Mouse (Mus musculus): Measurements from ENCODE around the gene Spsb2. TPM values are rescaled to one million over a fixed set of nuclear protein-coding genes. Genes with fewer than 3 reads are reported as not detected.
"Not testable (repeated sequence)": the region's sequence is repeated elsewhere in the genome, so short reads cannot be mapped to it uniquely, and the experiment has no call there.

The Spsb2 gene
- polyA plus RNA-seq, 1 experiment: 0.81 TPM

GRCm38 (mm10) chr6:124791911-124792310 is 16.6 kb upstream of the Spsb2 start:
- Histone ChIP-seq H3K4me3 (replicated peaks) (no peak overlapping the region), H3K9me3 (ENCODE audit: control insufficient read depth, low read length) (no peaks in the 10 kb centered on the region), H3K4me1 (ENCODE audit: control insufficient read depth) (no peaks in the 10 kb centered on the region), H3K27me3 (ENCODE audit: control insufficient read depth) (no peaks in the 10 kb centered on the region; the same call in 1 of the 2 replicates), H3K36me3 (ENCODE audit: control insufficient read depth) (no peaks in the 10 kb centered on the region)
- TF ChIP-seq TAL1 (IDR thresholded peaks at IDR 0.05; ENCODE audit: low read length) (no peak), GATA1 (IDR thresholded peaks at IDR 0.05; ENCODE audit: low read length) (no peak)

- no peak overlapping the region for H3K4me3 ChIP-seq (replicated peaks)
- H3K27me3 ChIP-seq (ENCODE audit: control insufficient read depth): no peaks in the 10 kb centered on the region; the same call in 1 of the 2 replicates
- no peak for TF ChIP-seq TAL1 (IDR thresholded peaks at IDR 0.05; ENCODE audit: low read length)
- no peak for TF ChIP-seq GATA1 (IDR thresholded peaks at IDR 0.05; ENCODE audit: low read length)
- no peaks in the 10 kb centered on the region for H3K9me3 ChIP-seq (ENCODE audit: control insufficient read depth, low read length)
- H3K4me1 ChIP-seq (ENCODE audit: control insufficient read depth): no peaks in the 10 kb centered on the region
- no peaks in the 10 kb centered on the region for H3K36me3 ChIP-seq (ENCODE audit: control insufficient read depth)
These were observed 12.7 kb upstream of the Spsb2 start for GRCm38 (mm10) chr6:124795781-124796180.

- Histone ChIP-seq H3K27me3 (ENCODE audit: control insufficient read depth) (no peaks in the 10 kb centered on the region; the same call in 1 of the 2 replicates), H3K9me3 (ENCODE audit: control insufficient read depth, low read length) (no peaks in the 10 kb centered on the region), H3K36me3 (ENCODE audit: control insufficient read depth) (no peaks in the 10 kb centered on the region), H3K4me1 (ENCODE audit: control insufficient read depth) (no peaks in the 10 kb centered on the region), H3K4me3 (replicated peaks) (no peak overlapping the region)
- no peak for TF ChIP-seq GATA1 (IDR thresholded peaks at IDR 0.05; ENCODE audit: low read length)
- TF ChIP-seq TAL1 (IDR thresholded peaks at IDR 0.05; ENCODE audit: low read length): no peak
These were observed 12.3 kb upstream of the Spsb2 start for GRCm38 (mm10) chr6:124796200-124796599.

DNA sequence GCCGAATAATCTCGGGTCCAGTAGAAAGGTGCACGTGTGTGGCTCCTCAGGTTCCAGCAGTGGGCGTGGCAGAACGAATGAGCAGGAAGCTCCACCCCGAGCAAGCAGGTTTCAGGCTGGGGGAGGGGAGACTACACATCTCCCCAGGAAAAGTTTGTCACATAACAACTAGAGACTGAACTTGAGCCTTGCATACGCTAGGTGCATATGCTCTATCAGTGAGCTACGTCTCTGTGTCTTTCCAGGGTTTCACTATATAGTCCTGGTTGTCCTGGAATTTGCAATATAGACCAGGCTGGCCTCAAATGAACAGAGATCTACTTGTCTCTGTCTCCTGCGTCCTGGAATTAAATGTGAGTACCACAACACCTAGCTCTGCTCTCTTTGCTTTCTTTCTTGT is 6.1 kb upstream of the Spsb2 start:
- not testable (repeated sequence) for H3K9me3 ChIP-seq (ENCODE audit: control insufficient read depth, low read length); H3K4me3 ChIP-seq (replicated peaks); H3K27me3 ChIP-seq (ENCODE audit: control insufficient read depth); H3K36me3 ChIP-seq (ENCODE audit: control insufficient read depth)
- H3K4me1 ChIP-seq (ENCODE audit: control insufficient read depth): peaks cover 21% of the 10 kb centered on the region

GRCm38 (mm10) chr6:124803061-124803460 is 5.4 kb upstream of the Spsb2 start:
- Histone ChIP-seq H3K27me3 (ENCODE audit: control insufficient read depth) (no peaks in the 10 kb centered on the region; the same call in 1 of the 2 replicates), H3K4me3 (replicated peaks) (no peak overlapping the region), H3K4me1 (ENCODE audit: control insufficient read depth) (peaks cover 25% of the 10 kb centered on the region), H3K36me3 (ENCODE audit: control insufficient read depth) (no peaks in the 10 kb centered on the region), H3K9me3 (ENCODE audit: control insufficient read depth, low read length) (no peaks in the 10 kb centered on the region)
- TF ChIP-seq TAL1 (IDR thresholded peaks at IDR 0.05; ENCODE audit: low read length): no peak
- no peak for TF ChIP-seq GATA1 (IDR thresholded peaks at IDR 0.05; ENCODE audit: low read length)

DNA sequence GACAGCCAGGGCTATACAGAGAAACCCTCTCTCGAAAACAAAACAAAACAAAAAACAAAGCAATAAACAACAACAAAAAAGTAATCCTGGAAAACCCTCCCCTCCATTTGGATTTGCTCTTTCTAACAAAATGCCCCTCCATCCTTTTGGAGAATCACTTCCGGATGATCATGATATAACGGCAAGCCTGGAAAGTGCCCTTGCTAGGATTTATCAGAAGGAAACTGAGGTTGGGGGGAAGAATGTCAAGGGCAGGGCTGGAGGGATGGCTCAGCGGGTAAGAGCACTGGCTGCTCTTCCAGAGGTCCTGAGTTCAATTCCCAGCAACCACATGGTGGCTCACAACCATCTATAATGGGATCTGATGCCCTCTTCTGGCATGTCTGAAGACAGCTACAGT is 4.8 kb upstream of the Spsb2 start:
- H3K9me3 ChIP-seq (ENCODE audit: control insufficient read depth, low read length); H3K4me3 ChIP-seq (replicated peaks); H3K27me3 ChIP-seq (ENCODE audit: control insufficient read depth); H3K36me3 ChIP-seq (ENCODE audit: control insufficient read depth): not testable (repeated sequence)
- H3K4me1 ChIP-seq (ENCODE audit: control insufficient read depth): peaks cover 31% of the 10 kb centered on the region

GRCm38 (mm10) chr6:124804341-124804740 is 4.1 kb upstream of the Spsb2 start:
- H3K36me3 ChIP-seq (ENCODE audit: control insufficient read depth): no peaks in the 10 kb centered on the region
- no peak overlapping the region for H3K4me3 ChIP-seq (replicated peaks)
- H3K4me1 ChIP-seq (ENCODE audit: control insufficient read depth): peaks cover 38% of the 10 kb centered on the region
- no peaks in the 10 kb centered on the region for H3K9me3 ChIP-seq (ENCODE audit: control insufficient read depth, low read length)
- TF ChIP-seq GATA1 (IDR thresholded peaks at IDR 0.05; ENCODE audit: low read length) (no peak), TAL1 (IDR thresholded peaks at IDR 0.05; ENCODE audit: low read length) (no peak)
- H3K27me3 ChIP-seq (ENCODE audit: control insufficient read depth): no peaks in the 10 kb centered on the region; the same call in 1 of the 2 replicates

DNA sequence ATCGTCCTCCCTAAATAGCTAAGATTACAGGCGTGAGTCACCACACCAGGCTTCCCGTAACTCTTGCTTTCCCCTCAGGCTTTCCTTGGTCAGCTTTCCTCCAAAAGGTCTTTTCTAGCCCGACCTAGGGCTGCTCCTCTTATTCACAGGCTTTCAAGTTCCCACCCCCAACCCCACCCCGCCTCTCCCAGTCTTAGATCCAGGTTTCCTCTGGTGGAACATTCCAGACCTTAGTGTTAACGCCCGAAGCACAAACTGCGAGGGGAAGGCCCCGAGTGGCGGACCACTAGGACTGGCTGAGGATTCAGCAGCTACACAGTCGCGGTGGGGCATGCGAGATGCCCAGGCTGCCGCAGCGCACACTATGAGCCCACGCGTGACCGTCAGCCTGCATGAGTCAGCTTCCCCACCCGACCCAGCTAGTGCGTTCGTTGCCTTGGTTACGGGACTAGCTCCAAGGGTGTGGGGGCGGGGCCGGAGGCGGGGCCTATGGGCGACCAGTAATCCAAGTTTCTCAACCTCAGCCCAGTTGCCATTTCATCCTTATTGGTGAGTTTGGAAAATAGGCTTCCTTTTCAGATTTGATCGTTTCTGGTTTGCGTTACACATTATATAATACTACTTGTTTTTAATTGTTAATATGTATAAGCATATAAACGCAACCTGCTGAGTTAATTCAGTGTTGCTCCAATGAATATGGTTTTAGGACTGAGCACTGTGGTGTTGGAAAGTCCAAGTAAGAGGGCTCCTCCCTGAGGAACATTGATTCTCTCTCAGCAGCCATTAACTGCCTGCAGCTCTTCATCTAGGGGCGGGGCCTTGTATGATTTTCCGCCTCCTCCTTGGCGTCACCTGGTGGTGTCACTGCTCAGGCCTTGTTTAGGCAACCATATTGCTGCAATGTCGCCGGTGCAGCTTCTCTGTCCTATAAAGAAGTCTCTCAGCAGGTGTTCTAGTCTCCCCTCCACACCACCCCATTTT is 2.8 kb upstream of the Spsb2 start:
- H3K4me3 ChIP-seq (replicated peaks): peak overlapping the region; percentile 64
- peaks cover 10% of the 10 kb centered on the region for H3K36me3 ChIP-seq (ENCODE audit: control insufficient read depth)
- H3K27me3 ChIP-seq (ENCODE audit: control insufficient read depth): no peaks in the 10 kb centered on the region; the same call in 1 of the 2 replicates
- H3K4me1 ChIP-seq (ENCODE audit: control insufficient read depth): peaks cover 47% of the 10 kb centered on the region
- no peak for TF ChIP-seq TAL1 (IDR thresholded peaks at IDR 0.05; ENCODE audit: low read length)
- no peaks in the 10 kb centered on the region for H3K9me3 ChIP-seq (ENCODE audit: control insufficient read depth, low read length)

GRCm38 (mm10) chr6:124806446-124807140 is 1.9 kb upstream of the Spsb2 start:
- Histone ChIP-seq H3K27me3 (ENCODE audit: control insufficient read depth) (no peaks in the 10 kb centered on the region; the same call in 1 of the 2 replicates), H3K4me1 (ENCODE audit: control insufficient read depth) (peaks cover 54% of the 10 kb centered on the region), H3K9me3 (ENCODE audit: control insufficient read depth, low read length) (no peaks in the 10 kb centered on the region), H3K4me3 (replicated peaks) (peak overlapping the region; percentile 64), H3K36me3 (ENCODE audit: control insufficient read depth) (peaks cover 20% of the 10 kb centered on the region)
- TF ChIP-seq GATA1 (IDR thresholded peaks at IDR 0.05; ENCODE audit: low read length) (no peak), TAL1 (IDR thresholded peaks at IDR 0.05; ENCODE audit: low read length) (no peak)
